Mouse (Mus musculus) E14TG2a.4 (cell line): ENCODE measurements around the gene Bscl2.

ENCODE experiments used
- CTCF ChIP-seq: conservative IDR thresholded peaks from 2 replicates; pipeline ENCODE4 v1.5.1; 2014; ENCODE audit warnings: low read length
- NANOG ChIP-seq: IDR thresholded peaks from 2 replicates; pipeline ENCODE4 v1.6.1; 2014; ENCODE audit warnings: borderline replicate concordance, low read length, mixed read lengths
- POU5F1 ChIP-seq: IDR thresholded peaks from 2 replicates; pipeline ENCODE4 v1.6.1; 2014; ENCODE audit warnings: low read length, borderline replicate concordance

- TF ChIP-seq CTCF (no peak), POU5F1 (no peak), NANOG (no peak)
These were observed 20.3 kb upstream of the Bscl2 start for GRCm38 (mm10) chr19:8817001-8817400.
